Mouse (Mus musculus) heart, adult 2 months (tissue): ENCODE results near the gene Gm20605.

ENCODE experiments used
- CTCF ChIP-seq: fragments of 200-600 bp; IDR thresholded peaks from 2 replicates; pipeline ENCODE4 v1.8.1; 2022; ENCODE audit warnings: antibody characterized with exemption, mild to moderate bottlenecking, moderate library complexity
- EP300 ChIP-seq: fragments of 200-500 bp; IDR thresholded peaks from 2 replicates; pipeline ENCODE4 v1.6.1; 2011; ENCODE audit warnings: low read depth, low read length, control low read depth; ENCODE audit not compliant: insufficient read depth
- POLR2A ChIP-seq: fragments of 200-500 bp; IDR thresholded peaks from 2 replicates; pipeline ENCODE4 v1.6.1; 2011; ENCODE audit warnings: mild to moderate bottlenecking, low read depth, low read length, control low read depth; ENCODE audit not compliant: insufficient read depth

DNA sequence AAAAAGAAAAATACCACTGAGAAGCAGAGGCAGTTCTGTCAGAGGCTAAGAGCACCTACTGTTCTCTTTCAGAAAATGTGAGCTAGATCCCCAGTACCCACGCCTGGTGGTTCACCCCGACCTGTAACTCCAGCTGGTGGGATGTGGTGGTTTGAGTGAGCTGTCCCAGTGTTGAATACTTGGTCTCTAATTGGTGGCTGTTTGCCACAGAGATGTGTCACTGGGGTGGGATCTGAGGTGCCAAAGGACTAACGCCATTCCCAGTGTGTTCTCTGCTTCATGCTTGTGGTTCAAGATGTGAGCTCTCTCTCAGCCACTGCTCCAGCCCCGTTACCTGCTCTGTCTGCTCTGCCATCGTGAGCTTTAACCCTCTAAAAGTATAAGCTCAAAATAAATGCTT is 38.5 kb upstream of the Gm20605 start:
- TF ChIP-seq CTCF: no peak
- TF ChIP-seq POLR2A: no peak
- no peak for TF ChIP-seq EP300
